Mouse (Mus musculus) A20 (cell line): ENCODE measurements around the gene T.

Source experiments
- DNase-seq: peaks from one replicate; pipeline ENCODE4 v3.0.0-alpha.2; 2011; ENCODE audit warnings: low read depth, low spot score

The T gene

DNA sequence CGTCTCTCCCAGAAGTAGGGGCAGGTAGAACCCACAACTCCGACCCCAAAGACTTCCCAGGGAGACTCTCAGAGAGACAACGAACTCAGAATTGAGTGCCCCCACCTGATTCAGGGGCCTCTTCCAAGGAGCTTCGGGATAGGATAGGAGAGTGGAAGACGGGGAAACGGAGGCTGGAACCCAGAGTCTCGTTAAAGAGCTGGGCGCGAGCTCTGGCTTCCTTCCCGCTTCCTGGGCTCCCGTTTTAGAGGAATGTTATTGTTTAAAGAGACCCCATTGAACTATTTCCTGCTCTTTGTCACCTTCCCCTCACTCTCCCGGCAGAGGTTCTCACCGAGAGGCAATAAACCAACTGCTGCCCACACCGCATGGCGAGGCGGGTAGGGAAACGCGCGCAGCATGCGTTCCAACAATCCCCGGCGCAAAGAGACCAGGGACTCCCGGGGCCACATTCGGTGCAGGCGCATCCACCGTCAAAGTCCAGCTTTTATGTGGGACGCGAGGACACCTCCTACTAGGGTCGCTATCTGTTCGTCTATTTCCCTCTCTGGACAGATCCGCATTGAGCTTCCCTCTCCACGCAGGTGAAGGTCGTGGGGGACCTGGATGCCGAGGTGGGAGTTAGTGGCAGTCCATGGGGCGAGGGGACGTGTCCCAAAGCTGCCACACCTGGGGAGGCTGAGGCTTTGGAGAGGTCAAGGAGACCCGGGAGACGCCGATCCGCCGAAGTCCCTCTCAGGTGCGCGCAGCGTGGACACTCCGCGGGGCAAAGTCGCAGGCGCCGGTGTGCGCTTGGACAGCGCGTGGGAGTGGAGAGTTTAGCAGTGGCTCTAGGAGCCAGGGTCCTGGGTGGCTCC is 874 bp upstream of the T start:
- no peak for DNase-seq

DNA sequence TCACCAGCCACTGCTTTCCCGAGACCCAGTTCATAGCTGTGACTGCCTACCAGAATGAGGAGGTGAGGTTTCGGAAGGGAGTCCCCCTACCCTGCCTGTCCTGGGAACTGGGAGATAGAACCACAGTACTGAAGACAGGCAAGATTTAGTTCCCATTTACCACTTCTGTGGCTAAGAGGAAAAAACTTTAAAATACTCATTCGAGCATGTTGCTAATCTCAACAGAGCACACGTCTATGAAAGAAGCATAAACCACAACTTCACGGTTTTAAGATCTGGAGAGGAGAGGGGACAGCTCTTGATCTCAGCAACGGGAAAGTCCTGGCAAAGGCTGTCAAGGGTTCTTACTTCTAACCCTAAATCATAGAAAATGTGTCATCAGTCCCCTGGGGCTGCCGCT is 2.0 kb downstream of the T start:
- no peak for DNase-seq

DNA sequence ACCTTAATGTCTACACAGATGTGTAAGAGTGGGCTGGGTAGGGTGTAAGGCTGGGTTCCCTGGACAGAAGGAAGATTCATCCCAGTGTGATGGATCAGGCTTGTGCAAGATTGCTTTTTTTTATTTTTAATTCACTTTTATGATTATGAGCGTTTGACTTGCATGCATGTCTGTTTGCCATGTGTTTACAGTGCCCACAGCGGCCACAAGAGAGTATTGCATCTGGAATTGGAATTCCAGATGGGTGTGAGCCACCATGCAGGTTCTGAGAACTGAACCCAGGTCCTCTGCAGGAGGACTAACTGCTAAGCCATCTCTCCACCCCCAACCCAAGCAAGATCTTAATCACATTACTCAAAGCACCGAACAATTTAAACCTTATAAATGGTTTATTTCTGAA is 9.8 kb downstream of the T start:
- no peak for DNase-seq

DNA sequence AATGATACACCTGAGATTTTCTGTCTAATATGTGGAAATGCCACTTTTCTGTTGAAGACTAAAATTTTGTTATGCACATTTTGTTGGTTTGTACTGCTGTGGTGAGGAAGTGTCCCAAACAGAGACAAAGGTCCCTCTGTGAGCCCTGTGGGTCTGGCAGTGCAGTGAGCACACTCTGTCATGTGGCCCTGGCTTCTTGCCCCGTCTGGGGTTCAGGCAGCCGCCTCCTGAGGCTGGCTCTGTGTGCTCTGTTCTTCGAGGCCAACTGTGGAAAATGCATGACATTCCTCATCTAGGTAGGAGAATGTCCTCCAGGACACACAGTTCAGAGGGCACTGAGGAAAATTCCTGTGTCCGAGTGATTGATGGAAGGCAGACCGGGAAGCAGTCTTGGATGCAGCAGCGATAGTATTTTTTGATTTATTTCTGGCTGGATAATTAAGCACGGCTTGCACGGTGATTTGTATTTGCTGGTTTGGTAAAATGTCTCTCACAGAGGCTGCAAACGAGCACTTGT is 13.5 kb downstream of the T start:
- no peak for DNase-seq

DNA sequence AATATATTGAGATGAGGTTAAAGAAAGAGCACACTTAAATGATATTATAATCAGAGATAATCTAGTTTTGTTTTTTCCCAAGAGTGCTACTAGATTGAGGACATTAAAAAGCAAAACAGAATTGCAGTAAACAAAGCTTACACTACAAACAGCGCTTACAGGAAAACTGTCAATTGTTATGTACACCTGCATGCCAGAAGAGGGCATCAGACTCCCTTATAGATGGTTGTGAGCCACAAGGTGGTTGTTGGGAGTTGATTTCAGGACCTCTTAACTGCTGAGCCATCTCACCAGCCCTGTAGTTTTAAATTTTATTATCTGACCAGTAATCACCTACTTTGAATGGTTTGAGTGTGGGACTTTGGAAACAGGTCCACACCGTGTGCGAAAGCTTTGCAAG is 14.1 kb downstream of the T start:
- DNase-seq, result peak; percentile 24

DNA sequence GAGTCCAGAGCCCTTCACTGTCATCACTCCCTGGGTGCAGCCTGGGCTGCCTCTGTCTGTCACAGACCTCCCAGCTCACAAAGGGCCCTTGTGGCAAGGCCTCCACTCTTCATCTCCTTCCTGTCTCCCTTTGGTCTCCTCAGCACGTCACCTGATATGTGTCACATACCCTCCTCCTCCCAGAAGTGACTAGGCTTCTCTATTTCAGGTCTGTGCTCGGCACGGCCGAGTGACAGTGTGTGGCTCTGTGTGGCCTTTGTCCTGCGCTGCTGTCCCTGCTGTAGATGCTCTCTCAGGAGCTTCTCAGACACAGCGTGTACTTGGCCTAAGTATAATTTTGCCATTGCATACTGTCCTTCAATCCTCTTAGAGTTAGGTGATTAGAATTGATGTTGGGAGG is 21.0 kb downstream of the T start:
- DNase-seq, result no peak

DNA sequence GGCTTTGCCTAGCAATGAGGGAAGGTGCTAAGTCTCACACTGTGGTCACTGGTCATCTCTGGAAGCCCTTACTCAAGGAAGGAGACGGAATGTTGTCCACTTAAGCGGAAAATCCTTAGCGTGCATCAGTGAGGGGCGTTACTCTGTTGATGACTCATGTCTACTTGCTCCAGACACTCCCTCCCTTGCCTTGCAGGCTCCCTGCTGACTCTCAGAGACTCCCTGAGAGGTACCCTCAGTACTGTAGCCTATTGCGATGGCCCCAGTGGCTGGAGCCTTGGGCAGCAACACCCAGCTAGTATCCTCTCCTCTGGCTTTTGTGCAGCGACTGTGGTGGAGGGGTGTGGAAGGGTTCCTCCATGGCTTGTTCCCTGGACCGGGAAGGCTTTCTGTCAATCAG is 21.4 kb downstream of the T start:
- no peak for DNase-seq

DNA sequence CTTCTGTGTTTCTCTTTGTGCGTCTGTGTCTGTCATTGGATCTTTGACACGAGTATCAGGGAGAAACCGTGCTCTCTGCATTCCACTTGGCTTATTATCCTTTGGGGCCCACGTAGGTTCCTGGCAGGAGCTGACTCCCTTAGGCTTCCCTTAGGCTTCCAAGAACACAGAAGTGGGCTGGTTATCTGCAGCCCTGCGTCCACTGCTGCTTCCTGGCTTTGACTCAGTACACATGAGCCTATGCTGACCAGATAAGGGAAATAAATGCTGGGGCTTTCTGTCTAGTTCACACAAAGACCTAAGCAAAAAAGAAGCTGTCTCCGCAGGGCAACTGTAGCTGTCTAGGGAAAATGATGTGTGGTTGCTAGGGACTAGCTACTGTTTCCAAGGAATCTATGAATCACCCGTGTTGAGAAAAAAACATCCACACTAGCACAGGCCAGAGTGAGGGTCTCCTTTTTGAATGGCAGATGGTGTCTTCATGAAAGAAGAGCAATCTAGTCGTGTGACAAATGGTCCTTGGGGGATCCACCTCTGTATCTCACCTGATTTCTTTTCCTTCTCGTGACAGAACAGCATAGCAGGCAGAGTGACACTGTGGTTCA is 22.7 kb downstream of the T start:
- no peak for DNase-seq

DNA sequence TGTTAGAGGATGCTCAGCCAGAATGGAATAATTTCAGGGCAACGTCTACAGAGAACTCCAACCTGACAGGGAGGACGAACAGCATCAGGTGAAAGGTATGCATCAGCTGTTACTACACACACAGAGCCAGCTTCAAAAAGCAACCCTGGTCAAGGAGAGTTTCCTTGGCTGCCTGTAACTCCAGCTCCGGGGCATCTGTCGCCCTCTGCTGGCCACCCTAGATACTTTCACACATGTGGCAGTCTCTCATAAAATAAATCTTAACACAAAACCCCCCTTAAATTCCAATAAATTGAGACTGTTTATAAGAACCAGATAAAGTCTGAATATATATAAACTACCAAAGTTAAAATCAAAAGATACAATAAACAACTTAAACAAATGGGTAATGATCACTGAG is 27.3 kb downstream of the T start:
- peak; percentile 41 for DNase-seq

DNA sequence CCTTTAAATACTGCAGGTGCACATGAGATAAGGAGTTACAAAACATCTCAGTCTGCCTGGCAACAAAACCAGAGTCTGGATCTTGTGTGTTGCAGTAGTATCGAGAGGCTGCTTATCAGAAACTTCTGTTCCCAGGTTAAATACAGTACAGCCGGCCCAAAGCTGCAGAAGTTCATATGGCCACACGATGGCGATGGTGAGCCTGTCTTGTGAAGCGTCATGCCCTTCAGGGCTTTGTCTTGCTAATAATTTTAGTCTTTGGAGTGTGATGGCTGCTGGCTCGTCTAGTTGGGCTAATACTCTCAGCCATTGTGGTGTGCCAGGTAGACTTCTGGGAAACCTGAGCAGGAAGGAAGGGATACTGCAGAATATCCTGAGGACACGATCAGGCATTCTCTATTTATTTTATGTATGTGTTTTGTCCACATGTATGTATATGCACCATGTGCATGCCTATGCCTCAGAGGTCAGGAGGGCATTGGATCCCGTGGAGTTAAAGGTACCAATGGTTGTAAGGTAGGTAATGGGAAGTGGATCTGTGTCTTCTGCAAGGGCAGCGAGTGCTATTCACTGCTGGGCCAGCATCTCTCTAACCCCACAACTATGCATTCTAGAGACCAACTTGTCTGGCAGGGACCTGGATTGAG is 29.4 kb downstream of the T start:
- DNase-seq, result peak; percentile 69

DNA sequence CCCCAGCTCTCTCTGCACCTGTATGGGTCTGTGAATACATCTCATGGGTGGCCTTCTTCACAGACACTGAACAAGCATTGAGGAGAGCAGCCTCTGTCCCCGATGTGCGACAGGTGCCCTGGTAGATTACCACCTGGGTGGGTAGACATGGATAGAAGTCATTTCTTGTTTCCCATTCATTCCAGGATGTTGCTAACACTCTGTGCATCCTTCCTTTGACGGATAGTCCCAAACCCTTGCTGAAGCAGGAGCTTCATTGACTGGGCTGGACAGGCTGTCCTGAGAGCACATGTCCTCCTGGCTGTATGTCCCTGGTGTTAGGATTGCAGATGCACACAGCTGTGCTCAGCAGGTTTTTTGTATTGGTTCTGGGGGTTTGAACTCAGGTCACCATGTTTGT is 33.5 kb downstream of the T start:
- no peak for DNase-seq

DNA sequence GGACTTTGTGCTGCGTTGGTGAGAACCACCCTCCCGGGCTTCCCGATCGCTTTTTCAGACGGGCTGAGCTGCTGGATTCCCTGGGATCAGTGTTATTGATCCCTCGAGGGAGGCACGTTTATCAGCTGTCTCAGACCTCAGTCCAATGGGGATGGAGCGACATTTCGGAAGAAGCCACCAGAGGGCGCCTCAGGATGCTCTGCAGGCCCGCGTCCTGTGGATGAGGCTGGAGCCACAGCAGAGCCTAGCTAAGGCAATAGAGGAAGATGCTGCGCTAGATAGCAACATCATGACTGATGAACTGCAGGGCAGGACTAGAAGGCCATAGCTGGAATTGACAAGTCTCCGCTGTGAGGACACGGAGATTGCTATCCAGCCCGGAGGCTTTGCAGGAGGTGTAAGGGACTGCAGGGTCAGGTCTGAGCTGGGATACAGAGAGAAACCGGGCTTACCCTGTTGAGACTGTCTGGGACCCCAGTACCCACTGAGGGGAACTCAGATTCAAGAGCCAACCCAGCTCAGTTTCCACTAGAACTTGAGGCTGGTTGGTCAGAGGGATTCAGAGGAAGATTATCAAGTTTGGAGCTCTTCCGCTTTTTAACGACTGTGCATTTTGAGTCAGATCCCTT is 34.6 kb downstream of the T start:
- DNase-seq, result peak; percentile 64

DNA sequence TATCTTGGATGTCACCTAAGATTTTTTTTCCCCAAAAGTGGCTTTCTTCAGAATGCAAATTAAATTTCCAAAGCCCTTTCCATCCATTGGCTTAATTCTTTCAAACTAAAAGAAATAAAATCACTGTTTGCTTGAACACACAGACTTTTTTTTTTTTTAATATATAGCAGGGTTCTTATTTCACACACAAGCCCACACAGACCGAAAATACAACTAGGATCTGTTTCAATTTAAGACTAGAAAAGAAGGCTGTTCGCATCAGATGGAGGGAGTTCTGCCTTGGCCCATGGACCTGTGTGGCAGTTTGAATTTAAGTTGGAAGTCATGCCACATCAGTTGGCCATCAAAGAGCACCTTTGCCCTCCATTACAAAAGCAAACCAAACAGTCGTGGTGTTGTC is 44.3 kb downstream of the T start:
- no peak for DNase-seq

DNA sequence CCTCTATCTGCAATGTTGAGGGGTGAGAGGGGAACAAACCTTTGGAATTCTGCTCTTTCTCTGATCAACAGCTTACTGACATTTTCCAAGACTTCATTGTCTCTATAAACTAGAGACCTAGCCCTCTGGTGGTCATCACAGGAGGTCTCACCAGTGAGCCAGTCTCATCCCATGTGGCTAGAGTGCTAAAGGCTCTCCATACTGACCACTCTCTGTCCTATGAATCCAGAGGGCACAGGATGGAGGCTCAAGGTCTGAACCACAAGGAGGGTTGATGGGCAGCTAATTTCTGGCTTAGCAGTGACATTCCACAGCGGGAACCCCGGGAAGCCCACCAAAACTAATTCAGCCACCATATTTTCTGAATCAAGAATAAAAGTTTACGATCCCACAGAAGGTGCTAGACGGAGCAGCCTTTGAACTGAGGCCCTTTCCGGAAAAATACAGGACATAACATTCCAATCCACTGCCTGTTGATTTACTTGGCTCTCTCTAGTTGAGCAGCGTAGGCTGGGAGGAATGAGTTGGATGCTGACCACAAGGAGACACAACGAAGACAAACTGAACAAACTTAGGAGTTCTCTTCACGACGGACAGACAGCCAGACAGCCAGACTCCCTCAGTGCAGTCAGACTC is 45.4 kb downstream of the T start:
- DNase-seq, result no peak

DNA sequence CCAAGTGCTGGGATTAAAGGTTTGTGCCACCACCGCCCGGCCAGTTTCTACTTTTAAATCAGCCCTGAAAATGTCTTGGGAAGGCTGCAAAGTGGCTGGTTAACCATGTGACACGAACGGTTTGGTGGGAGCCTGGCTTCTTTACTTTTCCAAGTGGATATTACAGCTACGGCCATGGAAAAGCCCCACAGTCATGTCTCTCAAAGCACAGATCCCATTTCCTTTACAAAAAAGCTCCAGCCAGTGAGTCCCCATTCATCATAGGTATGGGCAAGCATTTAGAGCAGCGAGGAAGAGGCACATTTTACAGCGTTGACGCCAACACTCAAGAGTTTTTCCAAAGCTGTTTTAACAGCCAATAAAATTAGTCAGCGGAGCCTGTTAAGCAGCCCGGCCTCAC is 47.6 kb downstream of the T start:
- DNase-seq, result no peak

DNA sequence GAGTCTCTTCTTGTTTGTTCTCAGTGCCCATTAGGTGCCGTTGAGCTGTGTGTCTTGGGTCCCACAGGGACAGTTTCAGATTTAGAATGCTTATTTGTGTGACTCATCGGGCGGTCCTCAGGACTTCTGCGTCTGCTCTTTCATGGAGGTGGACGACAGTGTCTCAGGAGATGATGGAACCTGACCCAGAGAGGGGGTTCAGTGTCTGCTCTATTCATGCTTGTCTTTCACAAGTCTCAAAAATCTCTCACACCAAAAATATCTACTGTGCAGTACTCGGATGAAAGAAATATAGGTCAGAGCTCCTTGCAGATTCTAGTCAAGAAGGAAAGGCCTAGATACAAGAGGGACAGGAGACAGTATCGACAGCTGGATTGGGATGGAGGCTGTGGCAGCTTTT is 48.7 kb downstream of the T start:
- DNase-seq, result no peak

DNA sequence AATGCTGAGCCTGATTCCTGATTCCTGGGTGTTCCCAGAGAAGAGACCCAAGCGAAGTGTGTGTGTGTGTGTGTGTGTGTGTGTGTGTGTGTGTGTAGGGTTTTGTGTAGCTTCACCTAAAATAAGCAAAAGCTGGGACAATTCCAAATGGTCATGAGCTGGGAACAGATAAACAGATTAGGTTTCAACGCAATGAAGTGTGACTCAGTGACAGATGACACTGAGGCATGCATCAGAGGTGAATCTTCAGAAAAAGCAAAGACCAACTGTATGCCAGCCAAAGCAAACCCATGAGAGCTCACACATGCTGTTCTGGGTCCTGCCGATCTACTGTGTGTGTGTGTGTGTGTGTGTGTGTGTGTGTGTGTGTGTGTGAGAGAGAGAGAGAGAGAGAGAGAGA is 50.0 kb downstream of the T start:
- no peak for DNase-seq

DNA sequence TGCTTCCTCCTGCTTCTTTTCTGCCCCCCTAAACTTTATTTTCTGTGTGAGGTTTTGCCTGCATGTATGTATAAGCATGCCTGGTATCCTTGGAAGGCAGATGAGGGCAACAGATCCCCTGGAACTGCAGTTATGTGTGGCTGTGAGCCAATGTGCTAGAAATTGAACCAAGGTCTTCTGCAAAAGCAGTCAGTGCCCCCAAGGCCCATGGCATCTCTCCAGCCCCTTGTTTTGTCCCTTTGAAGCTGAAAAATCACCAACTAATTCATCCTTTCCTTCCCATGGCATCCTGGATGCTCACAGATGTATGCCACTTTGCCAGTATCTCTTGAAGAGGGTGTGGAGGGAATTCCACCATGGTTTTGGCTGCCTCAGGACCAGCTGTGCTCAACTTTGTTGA is 50.9 kb downstream of the T start:
- no peak for DNase-seq

DNA sequence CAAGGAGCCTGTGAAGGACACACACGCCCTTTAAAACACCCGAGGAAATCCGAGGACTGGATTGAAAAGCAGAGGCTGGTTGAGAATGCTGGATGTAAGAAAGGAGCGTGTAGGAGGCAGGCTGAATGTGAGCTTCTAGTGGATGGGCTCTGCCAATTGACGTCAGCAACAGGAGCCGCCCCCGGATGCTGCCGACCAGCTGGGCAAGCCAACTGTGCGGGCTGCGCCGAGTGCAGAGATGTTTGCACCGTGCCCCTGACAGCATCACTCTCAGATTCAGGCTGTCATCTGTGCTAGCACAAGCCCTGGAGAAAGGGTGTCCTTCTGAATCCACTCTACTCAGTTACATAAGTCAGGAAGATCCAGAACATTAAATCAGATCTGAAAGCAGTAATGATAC is 53.6 kb downstream of the T start:
- DNase-seq, result no peak

DNA sequence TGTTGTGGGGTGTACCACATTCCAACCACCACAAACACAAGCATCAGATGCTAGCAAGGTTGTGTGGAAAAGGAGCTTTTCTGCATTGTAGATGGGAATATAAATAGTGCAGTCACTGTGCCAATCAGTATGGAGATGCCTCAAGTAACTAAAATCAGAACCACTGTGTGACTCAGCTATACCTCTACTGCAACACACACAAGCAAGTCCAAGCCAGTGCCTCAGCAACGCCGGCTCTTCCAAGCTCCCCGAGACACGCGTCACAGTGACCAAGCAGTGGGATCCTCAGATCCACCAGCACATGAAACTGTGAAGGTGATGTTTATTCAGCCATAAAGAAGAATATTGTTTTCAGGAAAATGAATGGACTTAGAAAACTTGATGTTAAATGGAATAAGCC is 56.7 kb downstream of the T start:
- no peak for DNase-seq
